Mouse (Mus musculus): Measurements from ENCODE around the gene Slc26a6.

Gene Slc26a6

GRCm38 (mm10) chr9:108832390-108833108 lies 20.5 kb upstream of the Slc26a6 start:
- in situ Hi-C loops (cut with MboI; ENCODE audit: unreplicated experiment in 2 of 2): no loop called here

GRCm38 (mm10) chr9:108842989-108843388 lies 10.1 kb upstream of the Slc26a6 start:
- in situ Hi-C loops (cut with MboI; ENCODE audit: unreplicated experiment in 2 of 2): no loop called here

GRCm38 (mm10) chr9:108845390-108845789 lies 7.7 kb upstream of the Slc26a6 start:
- in situ Hi-C loops (cut with MboI; ENCODE audit: unreplicated experiment in 2 of 2): no loop called here

GRCm38 (mm10) chr9:108847374-108847773 lies 5.7 kb upstream of the Slc26a6 start:
- in situ Hi-C loops (cut with MboI; ENCODE audit: unreplicated experiment in 2 of 2): no loop called here

- in situ Hi-C loops (cut with MboI; ENCODE audit: unreplicated experiment in 2 of 2): no loop called here
Observed at GRCm38 (mm10) chr9:108848419-108848818, 4.7 kb upstream of the Slc26a6 start.

GRCm38 (mm10) chr9:108853635-108854240 lies 655 bp downstream of the Slc26a6 start:
- in situ Hi-C loops (cut with MboI; ENCODE audit: unreplicated experiment in 2 of 2): no loop called here

GRCm38 (mm10) chr9:108854241-108854696 lies 1.2 kb downstream of the Slc26a6 start:
- in situ Hi-C loops (cut with MboI; ENCODE audit: unreplicated experiment in 2 of 2): no loop called here

GRCm38 (mm10) chr9:108855335-108855734 lies 2.3 kb downstream of the Slc26a6 start:
- in situ Hi-C loops (cut with MboI; ENCODE audit: unreplicated experiment in 2 of 2): no loop called here

GRCm38 (mm10) chr9:108858792-108859527 lies 5.9 kb downstream of the Slc26a6 start:
- in situ Hi-C loops (cut with MboI; ENCODE audit: unreplicated experiment in 2 of 2): no loop called here

- in situ Hi-C loops (cut with MboI; ENCODE audit: unreplicated experiment in 2 of 2): no loop called here
Observed at GRCm38 (mm10) chr9:108912308-108912707, 59.2 kb downstream of the Slc26a6 start.

- in situ Hi-C loops (cut with MboI; ENCODE audit: unreplicated experiment in 2 of 2): no loop called here
Observed at GRCm38 (mm10) chr9:108913161-108913560, 60.1 kb downstream of the Slc26a6 start.

- in situ Hi-C loops (cut with MboI; ENCODE audit: unreplicated experiment in 2 of 2): no loop called here
Observed at GRCm38 (mm10) chr9:108913621-108914020, 60.5 kb downstream of the Slc26a6 start.

GRCm38 (mm10) chr9:108914491-108914890 lies 61.4 kb downstream of the Slc26a6 start, which contains the start of gene Tmem89:
Gene Tmem89, plus strand, starts transcription at chr9:108914619.
- in situ Hi-C loops (cut with MboI; ENCODE audit: unreplicated experiment in 2 of 2): no loop called here

- in situ Hi-C loops (cut with MboI; ENCODE audit: unreplicated experiment in 2 of 2): no loop called here
Observed at GRCm38 (mm10) chr9:108925897-108926296, 72.8 kb downstream of the Slc26a6 start.

- in situ Hi-C loops (cut with MboI; ENCODE audit: unreplicated experiment in 2 of 2): no loop called here
Observed at GRCm38 (mm10) chr9:108928424-108928823, 75.3 kb downstream of the Slc26a6 start.

GRCm38 (mm10) chr9:108935991-108936390 lies 82.9 kb downstream of the Slc26a6 start:
- in situ Hi-C loops (cut with MboI; ENCODE audit: unreplicated experiment in 2 of 2): no loop called here

- in situ Hi-C loops (cut with MboI; ENCODE audit: unreplicated experiment in 2 of 2): no loop called here
Observed at GRCm38 (mm10) chr9:108936418-108937364, 83.6 kb downstream of the Slc26a6 start, which contains the start of gene Uqcrc1. Gene Uqcrc1, plus strand, starts transcription at chr9:108936633.

- in situ Hi-C loops (cut with MboI; ENCODE audit: unreplicated experiment in 2 of 2): no loop called here
Observed at GRCm38 (mm10) chr9:108945111-108945510, 92.0 kb downstream of the Slc26a6 start.

- in situ Hi-C loops (cut with MboI; ENCODE audit: unreplicated experiment in 2 of 2): no loop called here
Observed at GRCm38 (mm10) chr9:108945608-108946007, 92.5 kb downstream of the Slc26a6 start.
